Mouse (Mus musculus) urinary bladder, postnatal 10 days (tissue): ENCODE results near the gene Nrxn3.

Experiments
- DNase-seq: peaks from one replicate; pipeline ENCODE4 v3.0.0; 2022; ENCODE audit warnings: low spot score

Nrxn3 gene

GRCm38 (mm10) chr12:89049279-89049678 lies 326.6 kb downstream of the Nrxn3 start:
- no peak for DNase-seq

GRCm38 (mm10) chr12:89049686-89050085 lies 327.0 kb downstream of the Nrxn3 start:
- DNase-seq = no peak

- DNase-seq = no peak
Measured at GRCm38 (mm10) chr12:89072436-89072835, 349.8 kb downstream of the Nrxn3 start.

- DNase-seq = no peak
Measured at GRCm38 (mm10) chr12:89073167-89073743, 350.6 kb downstream of the Nrxn3 start.

- no peak for DNase-seq
Measured at GRCm38 (mm10) chr12:89074551-89075295, 352.0 kb downstream of the Nrxn3 start.

GRCm38 (mm10) chr12:89093806-89094479 lies 371.3 kb downstream of the Nrxn3 start:
- DNase-seq = no peak

- DNase-seq = no peak
Measured at GRCm38 (mm10) chr12:89097561-89097960, 374.9 kb downstream of the Nrxn3 start.

- DNase-seq = no peak
Measured at GRCm38 (mm10) chr12:89106029-89106733, 383.5 kb downstream of the Nrxn3 start.

GRCm38 (mm10) chr12:89106881-89107584 lies 384.4 kb downstream of the Nrxn3 start:
- DNase-seq = no peak

- DNase-seq = no peak
Measured at GRCm38 (mm10) chr12:89109779-89110335, 387.2 kb downstream of the Nrxn3 start.

GRCm38 (mm10) chr12:89128602-89129001 lies 405.9 kb downstream of the Nrxn3 start:
- no peak for DNase-seq

- no peak for DNase-seq
Measured at GRCm38 (mm10) chr12:89129139-89129907, 406.6 kb downstream of the Nrxn3 start.

- DNase-seq = no peak
Measured at GRCm38 (mm10) chr12:89134333-89134732, 411.7 kb downstream of the Nrxn3 start.

GRCm38 (mm10) chr12:89134774-89135307 lies 412.2 kb downstream of the Nrxn3 start:
- no peak for DNase-seq

GRCm38 (mm10) chr12:89148974-89149411 lies 426.3 kb downstream of the Nrxn3 start:
- DNase-seq = no peak

GRCm38 (mm10) chr12:89149455-89149854 lies 426.8 kb downstream of the Nrxn3 start:
- DNase-seq = no peak

- DNase-seq = no peak
Measured at GRCm38 (mm10) chr12:89156086-89156757, 433.5 kb downstream of the Nrxn3 start.

GRCm38 (mm10) chr12:89159353-89159752 lies 436.7 kb downstream of the Nrxn3 start:
- no peak for DNase-seq

GRCm38 (mm10) chr12:89174306-89175159 lies 451.9 kb downstream of the Nrxn3 start:
- DNase-seq = no peak
